Mouse (Mus musculus) testis, adult 2 months (tissue): ENCODE measurements around the gene Eln.

Source experiments
- CTCF ChIP-seq: fragments of 200-500 bp; IDR thresholded peaks from 2 replicates; pipeline ENCODE4 v1.5.1; 2012; ENCODE audit warnings: low read depth, mild to moderate bottlenecking, inconsistent platforms, low read length, moderate library complexity; ENCODE audit not compliant: control insufficient read depth, insufficient read depth, insufficient replicate concordance
- POLR2A ChIP-seq: fragments of 200-500 bp; IDR thresholded peaks from 2 replicates; pipeline ENCODE4 v1.6.1; 2012; ENCODE audit warnings: low read depth, mild to moderate bottlenecking, inconsistent platforms, low read length, moderate library complexity; ENCODE audit not compliant: control insufficient read depth

DNA sequence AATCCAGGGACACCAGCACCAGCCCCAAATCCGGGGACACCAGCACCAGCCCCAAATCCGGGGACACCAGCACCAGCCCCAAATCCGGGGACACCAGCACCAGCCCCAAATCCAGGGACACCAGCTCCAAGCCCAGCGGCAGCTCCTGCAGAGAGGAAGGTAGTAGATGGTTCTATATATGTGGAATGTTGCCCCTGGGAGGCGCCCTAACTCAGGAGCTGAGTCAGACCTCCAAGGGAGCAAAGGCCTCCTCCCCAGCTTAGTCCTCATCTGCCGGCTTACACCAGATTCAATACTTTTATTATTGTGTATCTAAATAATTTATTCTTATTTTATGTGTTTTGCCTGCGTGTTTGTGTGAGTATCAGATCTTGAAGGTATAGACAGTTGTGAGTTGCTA is 36.0 kb downstream of the Eln start:
- TF ChIP-seq POLR2A (no peak), CTCF (no peak)
